Mouse (Mus musculus): ENCODE results near the gene Rnf41.

Rnf41 gene

GRCm38 (mm10) chr10:128400338-128400737, 11.1 kb upstream of the Rnf41 start:
- CTCF ChIA-PET, result interaction anchor here in 3 of 4 experiments (0.7 to 1.0 kb wide), 6 partner anchors 22 to 118 kb away, joined by 3 read pairs; no protein-coding TSS in a partner anchor
- POLR2A ChIA-PET, result interaction anchor here in 3 of 4 experiments (0.5 to 2.4 kb wide), 26 partner anchors 10 to 311 kb away, joined by 3 to 15 read pairs (median 4); partner anchors contain the start of genes Nabp2 (in 3 of the 3), Rnf41 (in 3 of the 3), Ankrd52 (in 1 of the 3) and Baz2a (in 1 of the 3)

DNA sequence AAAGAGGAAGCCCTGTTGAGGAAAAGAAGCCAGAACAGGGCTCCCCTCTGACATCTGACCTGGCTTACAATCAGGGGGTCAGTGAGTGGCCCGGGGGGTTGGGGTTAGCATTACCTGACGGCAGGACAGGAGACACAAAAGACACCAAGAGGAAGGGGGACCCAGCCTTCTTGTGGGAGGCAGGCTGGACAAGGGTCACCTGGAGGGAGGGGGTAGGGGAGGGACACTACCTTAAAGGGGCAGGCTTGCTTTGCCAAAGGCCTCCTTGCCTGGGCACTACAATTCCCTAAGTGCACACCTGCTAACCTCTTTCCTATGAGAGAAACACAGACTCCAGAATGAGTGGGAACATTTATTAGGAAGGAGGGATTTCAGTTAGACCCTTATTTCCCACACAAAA, 10.4 kb upstream of the Rnf41 start, which contains the start of gene Slc39a5:
TSS of gene Slc39a5 (minus strand) at position 174 of the 400 bp plus-strand sequence.
- ChIA-PET CTCF (interaction anchor here in 2 of 4 experiments (0.5 to 1.0 kb wide), 3 partner anchors 10 to 88 kb away, joined by 3 read pairs; partner anchors contain the start of genes Nabp2 (in 1 of the 2) and Rnf41 (in 1 of the 2)), POLR2A (interaction anchor here in 3 of 4 experiments (0.6 to 2.4 kb wide), 12 partner anchors 10 to 183 kb away, joined by 3 to 15 read pairs (median 5); partner anchors contain the start of genes Nabp2 (in 2 of the 3), Rnf41 (in 2 of the 3), Coq10a (in 1 of the 3) and Zc3h10 (in 1 of the 3))

DNA sequence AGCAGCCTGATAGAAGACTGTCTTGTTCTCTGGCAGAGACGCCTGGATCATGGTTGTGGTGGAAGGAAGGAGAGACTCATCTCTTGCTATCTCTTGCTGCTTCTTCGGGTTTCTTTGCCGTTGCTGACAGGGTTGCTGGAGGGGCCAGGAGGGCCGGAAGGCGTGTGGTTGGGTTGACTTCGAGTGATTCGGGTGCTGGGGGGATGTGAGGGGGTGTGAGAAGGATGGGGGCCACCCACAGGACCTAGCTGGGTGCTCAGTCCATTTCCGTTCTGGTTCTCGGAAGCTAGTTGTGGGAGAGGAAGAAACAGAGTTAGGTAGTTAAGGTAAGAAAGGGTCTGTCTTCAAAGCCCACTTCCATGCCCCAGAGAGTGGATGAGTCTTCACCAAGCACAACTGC, 9.8 kb upstream of the Rnf41 start:
- CTCF ChIA-PET, result interaction anchor here in 2 of 4 experiments (0.5 to 1.0 kb wide), 2 partner anchors 10 to 43 kb away, joined by 3 read pairs; partner anchors contain the start of genes Nabp2 (in 1 of the 2) and Rnf41 (in 1 of the 2)
- POLR2A ChIA-PET, result interaction anchor here in 3 of 4 experiments (0.6 to 1.9 kb wide), 4 partner anchors 10 to 31 kb away, joined by 4 to 10 read pairs (median 7); partner anchors contain the start of genes Nabp2 (in 2 of the 3) and Rnf41 (in 2 of the 3)

DNA sequence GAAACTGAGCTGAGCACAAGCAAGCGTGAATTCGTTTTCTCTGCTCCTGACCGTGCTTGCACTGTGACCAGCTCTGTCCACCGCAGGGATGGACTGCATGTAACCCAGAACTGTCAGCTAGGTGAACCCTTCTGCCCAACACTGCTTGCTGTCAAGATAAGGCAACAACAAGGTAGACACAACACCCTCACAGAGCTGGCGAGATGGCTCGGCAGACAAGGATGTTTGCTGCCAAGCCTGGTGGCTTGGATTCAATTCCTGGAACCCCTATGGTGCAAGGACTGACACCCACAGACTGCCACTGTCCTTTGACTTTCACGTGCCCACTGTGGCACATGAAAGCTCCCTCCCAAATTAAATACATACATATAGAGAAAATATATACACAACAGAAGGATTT, 7.5 kb upstream of the Rnf41 start:
- POLR2A ChIA-PET, result interaction anchor here in 3 of 4 experiments (0.7 to 1.1 kb wide), 3 partner anchors 9 to 78 kb away, joined by 3 read pairs; no protein-coding TSS in a partner anchor

DNA sequence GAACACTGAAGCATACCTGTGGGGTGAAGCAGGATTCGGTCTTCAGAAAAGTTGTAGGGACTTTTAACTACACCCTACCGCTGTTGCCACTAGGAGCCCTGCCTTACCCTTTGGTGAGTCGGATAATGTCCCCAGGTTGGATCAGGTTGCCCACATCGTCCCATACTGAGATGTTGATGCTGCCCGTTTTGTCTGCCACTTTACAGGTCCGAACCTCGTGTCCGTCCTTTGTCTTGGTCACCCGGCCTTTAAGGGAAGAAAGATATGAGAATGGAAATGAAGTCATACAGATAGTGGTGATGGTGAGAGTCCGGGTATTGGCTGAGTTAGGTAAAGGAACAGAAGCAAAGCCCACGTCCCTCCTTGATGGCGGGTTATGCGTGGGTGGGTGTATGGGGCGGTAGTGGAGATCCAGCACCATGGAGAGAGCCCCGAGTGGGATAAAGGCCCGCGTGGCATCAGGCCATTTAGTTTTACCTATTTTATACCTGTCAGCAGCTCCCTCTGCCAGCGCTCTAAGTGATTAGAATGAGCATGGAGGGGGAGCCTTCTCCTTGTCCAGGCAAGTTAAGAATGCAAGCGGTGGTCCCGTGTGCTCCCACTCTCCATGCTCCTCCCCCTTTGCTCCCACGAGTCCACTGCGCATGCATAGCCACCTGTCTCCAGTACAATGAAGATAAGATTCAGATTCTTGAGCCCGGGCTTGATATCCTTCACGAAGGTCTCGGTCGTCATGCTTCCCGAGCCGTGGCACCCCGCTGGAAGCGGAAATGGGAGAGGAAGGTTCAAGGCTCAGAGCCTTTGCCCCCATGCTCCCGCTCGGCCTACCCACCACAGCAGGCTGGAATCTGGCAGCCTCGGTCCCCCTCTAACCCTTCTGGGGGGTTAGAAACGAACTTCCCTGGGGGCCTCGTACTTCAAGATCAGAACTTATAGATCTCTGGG, 2.6 kb upstream of the Rnf41 start:
- ChIA-PET POLR2A (interaction anchor here in 2 of 4 experiments (0.6 to 3.8 kb wide), 2 partner anchors 30 to 33 kb away, joined by 3 to 43 read pairs; partner anchors contain the start of gene Ankrd52 (in 1 of the 2)), CTCF (no interaction called here)

More for the DNA sequence above, 7.5 kb upstream of the Rnf41 start:
- CTCF ChIA-PET, result interaction anchor here in 1 of 4 experiments (0.6 kb wide), 1 partner anchor 32 kb away, joined by 3 read pairs; no protein-coding TSS in a partner anchor

- CTCF ChIA-PET, result interaction anchor here in 3 of 4 experiments (0.7 to 2.5 kb wide), 14 partner anchors 11 to 503 kb away, joined by 3 to 19 read pairs (median 7); partner anchors contain the start of genes Ankrd52 (in 1 of the 3), Coq10a (in 1 of the 3), Esyt1 (in 1 of the 3) and Pa2g4 (in 1 of the 3)
- POLR2A ChIA-PET, result interaction anchor here in 3 of 4 experiments (0.5 to 3.8 kb wide), 25 partner anchors 10 to 327 kb away, joined by 3 to 43 read pairs (median 13); partner anchors contain the start of genes Coq10a (in 2 of the 3), Myl6 (in 2 of the 3), Ankrd52 (in 1 of the 3) and Atp5b (in 1 of the 3)
Measured at GRCm38 (mm10) chr10:128409692-128410559, 1.5 kb upstream of the Rnf41 start.

- ChIA-PET CTCF (interaction anchor here (0.7 to 2.5 kb wide), 26 partner anchors 11 to 850 kb away, joined by 3 to 19 read pairs (median 6); partner anchors contain the start of genes Ankrd52 (in 1 of the 4), Coq10a (in 1 of the 4), Erbb3 (in 1 of the 4) and Esyt1 (in 1 of the 4)), POLR2A (interaction anchor here in 3 of 4 experiments (0.5 to 3.8 kb wide), 51 partner anchors 8 to 742 kb away, joined by 3 to 43 read pairs (median 10); partner anchors contain the start of genes Ankrd52 (in 3 of the 3), Coq10a (in 3 of the 3), Myl6b (in 3 of the 3) and Myl6 (in 2 of the 3))
Measured at GRCm38 (mm10) chr10:128410560-128410845, 954 bp upstream of the Rnf41 start.

- ChIA-PET CTCF (interaction anchor here (0.6 to 2.5 kb wide), 41 partner anchors 8 to 851 kb away, joined by 3 to 19 read pairs (median 5); partner anchors contain the start of genes Esyt1 (in 3 of the 4), Ankrd52 (in 2 of the 4), Baz2a (in 1 of the 4) and Cnpy2 (in 1 of the 4)), POLR2A (interaction anchor here (0.5 to 3.8 kb wide), 122 partner anchors 9 to 750 kb away, joined by 3 to 43 read pairs (median 6); partner anchors contain the start of genes Ankrd52 (in 3 of the 4), Cnpy2 (in 3 of the 4), Myl6b (in 3 of the 4) and Stat2 (in 3 of the 4))
Measured at GRCm38 (mm10) chr10:128412055-128412381, 561 bp downstream of the Rnf41 start.

GRCm38 (mm10) chr10:128412558-128412957, 1.1 kb downstream of the Rnf41 start:
- CTCF ChIA-PET, result interaction anchor here in 3 of 4 experiments (0.6 to 2.3 kb wide), 12 partner anchors 15 to 322 kb away, joined by 3 to 11 read pairs (median 4); partner anchors contain the start of genes Ankrd52 (in 1 of the 3), Baz2a (in 1 of the 3) and Myl6 (in 1 of the 3)
- POLR2A ChIA-PET, result interaction anchor here (0.6 to 3.8 kb wide), 46 partner anchors 8 to 744 kb away, joined by 3 to 43 read pairs (median 10); partner anchors contain the start of genes Zc3h10 (in 3 of the 4), Ankrd52 (in 2 of the 4), Cnpy2 (in 2 of the 4) and Coq10a (in 2 of the 4)

- POLR2A ChIA-PET, result interaction anchor here (0.6 to 3.2 kb wide), 9 partner anchors 9 to 166 kb away, joined by 3 to 18 read pairs (median 6); partner anchors contain the start of genes Esyt1 (in 1 of the 4), Myl6b (in 1 of the 4) and Stat2 (in 1 of the 4)
- CTCF ChIA-PET, result interaction anchor here in 1 of 4 experiments (1.9 kb wide), 1 partner anchor 54 kb away, joined by 6 read pairs; no protein-coding TSS in a partner anchor
Measured at GRCm38 (mm10) chr10:128413076-128413475, 1.6 kb downstream of the Rnf41 start.

DNA sequence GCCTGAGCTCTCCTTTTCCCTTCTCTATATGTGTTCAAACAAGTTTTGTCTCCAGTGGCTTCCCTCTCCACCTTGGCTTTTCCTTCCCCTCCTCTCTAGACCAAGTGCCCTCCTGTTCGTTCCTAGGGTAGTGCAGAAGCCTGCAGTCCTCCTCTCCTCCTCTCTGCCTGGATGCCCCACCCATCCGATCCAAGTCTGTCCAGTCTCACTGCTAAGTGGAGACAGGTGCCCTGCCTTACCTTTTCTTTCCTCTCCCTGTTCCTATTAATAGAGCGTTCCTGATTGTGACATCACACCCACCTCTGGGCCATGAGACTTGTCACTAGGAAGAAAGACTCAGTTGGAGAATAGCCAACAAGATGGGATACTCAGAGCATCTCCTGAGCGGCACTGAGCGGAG, 3.4 kb downstream of the Rnf41 start:
- ChIA-PET POLR2A (no interaction called here), CTCF (no interaction called here)

DNA sequence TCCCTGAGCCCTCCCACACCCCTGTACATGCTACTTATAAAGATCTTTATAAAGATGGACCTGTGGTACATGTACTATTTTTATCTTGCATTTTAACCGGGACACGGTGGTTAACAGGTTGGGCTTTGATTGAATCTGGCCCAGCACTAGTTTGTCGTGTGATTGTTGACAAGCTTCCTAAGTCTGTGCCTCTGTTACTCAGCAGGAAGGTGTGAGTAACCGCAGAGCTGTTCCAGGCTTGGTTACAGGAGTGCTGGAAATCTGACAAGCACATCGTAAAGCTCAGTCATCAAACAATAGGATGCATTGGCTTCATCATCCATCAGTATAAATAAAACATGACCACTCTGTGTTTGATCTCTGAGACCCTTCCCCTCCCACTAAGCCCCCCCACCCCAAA, 11.0 kb downstream of the Rnf41 start:
- POLR2A ChIA-PET, result interaction anchor here in 2 of 4 experiments (2.8 to 3.7 kb wide), 2 partner anchors 11 kb away, joined by 10 to 23 read pairs; partner anchors contain the start of genes Nabp2 (in 2 of the 2) and Rnf41 (in 2 of the 2)
- CTCF ChIA-PET, result no interaction called here

GRCm38 (mm10) chr10:128424604-128425003, 13.1 kb downstream of the Rnf41 start:
- ChIA-PET CTCF (interaction anchor here in 1 of 4 experiments (1.4 kb wide), 1 partner anchor 14 kb away, joined by 4 read pairs; the partner anchor contains the start of genes Nabp2 and Rnf41), POLR2A (no interaction called here)

DNA sequence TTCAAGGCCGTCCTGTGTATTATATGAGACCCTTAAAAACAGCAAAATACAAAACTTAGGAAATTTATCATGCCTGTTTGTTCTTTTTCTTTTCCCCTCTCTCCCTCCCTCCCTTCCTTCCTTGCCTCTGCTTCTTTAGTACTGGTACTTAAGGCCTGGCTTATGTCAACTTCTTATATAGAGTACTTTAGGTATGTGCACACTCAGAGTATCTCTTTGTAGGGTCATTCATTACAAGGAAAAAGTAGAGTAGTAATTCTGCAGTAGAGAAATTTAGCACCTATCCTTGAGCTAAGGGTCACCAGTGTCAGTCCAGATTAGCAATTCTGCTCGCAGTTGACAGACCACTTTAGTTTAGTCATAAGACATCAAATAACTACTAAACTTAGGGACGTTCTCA, 13.8 kb downstream of the Rnf41 start:
- ChIA-PET CTCF (interaction anchor here in 1 of 4 experiments (0.9 to 1.4 kb wide), 2 partner anchors 14 to 783 kb away, joined by 3 to 4 read pairs; partner anchors contain the start of genes Nabp2 and Rnf41), POLR2A (interaction anchor here in 2 of 4 experiments (0.9 to 1.7 kb wide), 3 partner anchors 14 to 103 kb away, joined by 3 to 6 read pairs (median 3); partner anchors contain the start of genes Cnpy2 (in 1 of the 2), Nabp2 (in 1 of the 2) and Rnf41 (in 1 of the 2))

DNA sequence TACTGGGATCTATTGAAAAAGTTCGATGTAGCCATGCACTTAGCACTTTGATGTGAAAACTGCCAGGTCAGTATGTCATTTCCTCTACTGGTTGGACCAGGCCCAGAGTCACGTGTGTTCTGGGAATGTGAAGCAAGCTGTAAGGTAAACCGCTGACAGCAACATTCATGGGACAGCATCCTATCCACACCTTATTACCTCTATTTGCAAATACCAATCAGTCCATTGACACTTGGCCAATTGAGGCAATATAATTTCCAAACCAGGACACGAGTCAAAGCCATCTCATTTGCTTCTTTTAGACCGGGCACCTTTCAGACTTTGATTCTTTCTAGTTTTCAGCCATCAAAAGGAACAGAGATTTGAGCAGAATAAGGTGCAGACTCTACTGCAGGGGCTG, 17.6 kb downstream of the Rnf41 start:
- POLR2A ChIA-PET, result interaction anchor here in 1 of 4 experiments (3.0 kb wide), 1 partner anchor 18 kb away, joined by 15 read pairs; the partner anchor contains the start of genes Nabp2 and Rnf41
- CTCF ChIA-PET, result interaction anchor here in 2 of 4 experiments (1.0 to 1.2 kb wide), 2 partner anchors 17 to 155 kb away, joined by 3 to 4 read pairs; partner anchors contain the start of genes Nabp2 (in 1 of the 2) and Rnf41 (in 1 of the 2)

- CTCF ChIA-PET, result interaction anchor here in 2 of 4 experiments (0.5 to 1.0 kb wide), 2 partner anchors 57 to 155 kb away, joined by 3 to 4 read pairs; no protein-coding TSS in a partner anchor
- POLR2A ChIA-PET, result interaction anchor here in 3 of 4 experiments (0.7 to 3.0 kb wide), 4 partner anchors 10 to 117 kb away, joined by 3 to 15 read pairs (median 6); partner anchors contain the start of genes Nabp2 (in 2 of the 3) and Rnf41 (in 2 of the 3)
Measured at GRCm38 (mm10) chr10:128429454-128429853, 18.0 kb downstream of the Rnf41 start.

Data from embryonic stem cell, embryonic (primary cell).